Mouse (Mus musculus) adrenal gland (tissue): ENCODE measurements around the gene Samd11.

ENCODE experiments used
- intact Hi-C: fragments of 180-260 bp; cut with DNase I; formaldehyde crosslinking; loops from one replicate; pipeline ENCODE4 v1.15.1; 2025
- microRNA-seq, 2 experiments: library from miRNA; unstranded; fragments of <30 nt; microRNA quantifications; one replicate each; pipeline ENCODE4; 2019

The Samd11 gene

GRCm38 (mm10) chr4:156215649-156216048 is 39.8 kb downstream of the Samd11 start, which contains the start of gene Perm1:
TSS of gene Perm1 (plus strand) at chr4:156215868.
- intact Hi-C loops: no loop called here

- intact Hi-C loops: no loop called here
Observed at GRCm38 (mm10) chr4:156213134-156213533, 42.3 kb downstream of the Samd11 start.

- intact Hi-C loops: no loop called here
Observed at GRCm38 (mm10) chr4:156209963-156210635, 45.4 kb downstream of the Samd11 start.

- intact Hi-C loops: no loop called here
Observed at GRCm38 (mm10) chr4:156208872-156209271, 46.6 kb downstream of the Samd11 start.

GRCm38 (mm10) chr4:156203413-156204131 is 51.9 kb downstream of the Samd11 start:
- intact Hi-C loops: no loop called here

DNA sequence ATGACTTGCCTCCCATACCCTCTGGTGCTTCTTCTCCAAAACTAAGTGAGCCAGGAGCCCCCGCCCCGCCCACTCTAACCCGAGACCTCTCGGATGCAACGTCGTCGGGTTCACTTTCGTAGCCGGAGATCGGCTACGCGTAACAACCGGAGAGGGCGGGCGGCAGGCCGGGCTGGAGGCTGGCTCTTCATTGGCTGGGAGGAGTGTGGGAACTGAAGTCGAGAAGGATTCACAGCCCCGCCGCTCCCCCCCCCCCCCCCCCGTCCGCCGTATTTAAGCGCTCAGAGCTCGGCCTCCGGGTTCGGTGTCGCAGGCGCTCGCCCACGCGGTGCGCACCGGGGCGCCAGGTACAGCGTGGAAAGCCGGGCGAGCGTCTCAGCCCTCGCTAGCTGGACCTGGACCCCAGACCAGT is 52.5 kb downstream of the Samd11 start, which contains the start of gene AW011738:
Gene AW011738, plus strand, starts transcription at position 304 of the 412 bp plus-strand sequence.
- intact Hi-C loops: no loop called here

DNA sequence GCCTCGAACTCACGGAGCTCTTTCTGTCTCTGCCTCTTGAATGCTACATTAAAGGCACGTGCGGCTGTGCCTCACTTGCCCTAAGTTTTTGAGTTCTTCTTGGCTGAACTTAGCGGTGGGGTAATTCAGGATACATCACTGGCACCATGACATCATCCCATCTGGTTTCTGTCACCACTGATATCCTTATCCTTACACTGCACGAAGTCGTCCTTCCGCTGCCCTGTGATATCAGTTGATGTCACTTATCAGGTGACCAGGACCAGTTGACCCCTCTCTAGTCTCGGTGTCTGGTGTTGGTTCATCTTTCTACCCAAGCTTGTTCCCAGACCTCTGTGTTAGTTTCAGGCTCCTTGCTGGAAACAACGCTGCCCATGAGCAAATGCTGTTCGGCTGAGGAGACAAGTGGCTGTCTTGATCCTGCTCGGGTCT is 53.0 kb downstream of the Samd11 start:
- intact Hi-C loops: no loop called here

GRCm38 (mm10) chr4:156200623-156201475 is 54.6 kb downstream of the Samd11 start, which contains the start of gene Isg15:
TSS of gene Isg15 (minus strand) at chr4:156200818.
- intact Hi-C loops: no loop called here

- intact Hi-C loops: no loop called here
Observed at GRCm38 (mm10) chr4:156197829-156198205, 57.6 kb downstream of the Samd11 start.

GRCm38 (mm10) chr4:156197131-156197828 is 58.2 kb downstream of the Samd11 start, which contains the start of gene Agrn:
TSS of gene Agrn (minus strand) at chr4:156197488.
- intact Hi-C loops: no loop called here

Small RNA genes within 50 kb of the gene (microRNA-seq; reads per million reads assigned to microRNA genes)
- 2.1 to 4.7 reads per million in 2 experiments for gene Mir7658
